Mouse (Mus musculus) heart, embryonic 14.5 days (tissue): ENCODE measurements at regions not wholly inside any gene's neighbourhood (a gene's known extent, or its start where the extent isn't known, plus 50 kb on each side); places are given as distances from the start of the nearest gene placed in this dataset.
A peak's percentile ranks its signal among the peaks of the same experiment; 100 is the strongest.

Source experiments
- ATAC-seq: fragments of 200-750 bp; cut with Nextera tagmentation; 2 replicates; pipeline ENCODE4 v1.8.0; 2017; ENCODE audit warnings: low read depth, moderate TSS enrichment; ENCODE audit not compliant: insufficient number of reproducible peaks, insufficient read depth, low FRiP score
- H3K27ac ChIP-seq, 2 experiments: fragments of 200-500 bp in 1 of 2; fragments of 300-500 bp in 1 of 2; sonication (generic) in 1 of 2; replicated peaks in 1 of 2; 2 replicates each; pipeline ENCODE4 v1.5.1; 2012 to 2014; ENCODE audit warnings: low read depth in 2 of 2, low read length in 2 of 2, control low read depth in 1 of 2, mild to moderate bottlenecking in 1 of 2, mixed read lengths in 1 of 2; ENCODE audit not compliant: control insufficient read depth in 1 of 2, insufficient read depth in 1 of 2
- H3K27me3 ChIP-seq: fragments of 300-500 bp; sonication (generic); 2 replicates; pipeline ENCODE4 v1.6.1; 2014; ENCODE audit warnings: mild to moderate bottlenecking, low read length, control low read depth; ENCODE audit not compliant: control insufficient read depth, insufficient read depth
- H3K36me3 ChIP-seq: fragments of 300-500 bp; sonication (generic); 2 replicates; pipeline ENCODE4 v1.6.1; 2014; ENCODE audit warnings: mild to moderate bottlenecking, control low read depth, low read length, mixed read lengths; ENCODE audit not compliant: control insufficient read depth, insufficient read depth
- H3K4me1 ChIP-seq, 2 experiments: fragments of 200-500 bp in 1 of 2; fragments of 300-500 bp in 1 of 2; sonication (generic) in 1 of 2; 2 replicates each; pipeline ENCODE4 v1.6.1; 2012 to 2014; ENCODE audit warnings: low read length in 2 of 2, control low read depth in 1 of 2, mixed read lengths in 1 of 2; ENCODE audit not compliant: control insufficient read depth in 2 of 2, insufficient read depth in 2 of 2
- H3K4me2 ChIP-seq: fragments of 300-500 bp; sonication (generic); 2 replicates; pipeline ENCODE4 v1.6.1; 2014; ENCODE audit warnings: mild to moderate bottlenecking, low read length
- H3K4me3 ChIP-seq, 2 experiments: fragments of 200-500 bp in 1 of 2; fragments of 300-500 bp in 1 of 2; sonication (generic) in 1 of 2; 2 replicates each; pipeline ENCODE4 v1.5.1; 2012 to 2014; ENCODE audit warnings: low read length in 2 of 2, mild to moderate bottlenecking in 2 of 2, control low read depth in 1 of 2, low read depth in 1 of 2, moderate library complexity in 1 of 2; ENCODE audit not compliant: control insufficient read depth in 1 of 2, insufficient read depth in 1 of 2
- H3K9ac ChIP-seq: fragments of 300-500 bp; sonication (generic); 2 replicates; pipeline ENCODE4 v1.6.1; 2014; ENCODE audit warnings: mild to moderate bottlenecking, low read length
- H3K9me3 ChIP-seq: fragments of 300-500 bp; sonication (generic); 2 replicates; pipeline ENCODE4 v1.6.1; 2016; ENCODE audit warnings: low read length, control low read depth; ENCODE audit not compliant: control insufficient read depth
- WGBS: fragments of 180-500 bp; shearing (Covaris S2); extraction: QIAGEN DNeasy Blood & Tissue Kit; methylation state at CpG from one replicate; pipeline ENCODE4 v1.1.7; 2014; 5-methylcytosine and 5-hydroxymethylcytosine counted together

DNA sequence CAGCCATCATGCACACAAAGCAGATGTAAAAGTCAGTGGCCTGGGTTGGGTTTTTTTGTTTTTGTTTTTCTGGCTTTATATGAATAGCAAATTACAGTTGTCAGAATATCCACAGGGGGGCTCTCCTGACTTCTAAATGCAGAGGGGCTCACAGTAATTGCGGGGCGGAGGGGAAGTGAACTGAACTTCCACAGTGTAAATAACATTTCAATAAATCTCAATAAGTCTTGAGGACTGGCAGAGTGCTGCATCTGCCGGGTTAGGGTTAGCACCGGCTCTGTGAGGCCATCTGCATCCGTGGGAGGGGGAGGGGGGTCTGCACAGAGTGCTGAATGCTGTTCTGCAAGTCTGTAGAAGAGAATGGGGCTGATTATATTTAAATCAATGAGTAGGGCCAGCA is 50.3 kb upstream of the Arl4c start:
- no peaks in the 10 kb centered on the region for H3K9me3 ChIP-seq
- H3K4me1 ChIP-seq, result peaks cover 0 to 4% of the 10 kb centered on the region in 2 experiments; a peak in 1 of 4 replicates
- no peaks in the 10 kb centered on the region for H3K36me3 ChIP-seq
- H3K27ac ChIP-seq, result no peak overlapping the region
- no peak for ATAC-seq
- H3K27me3 ChIP-seq, result 0 out of 2 replicates have a peak, but pooled peaks cover 4% of the 10 kb centered on the region
- H3K9ac ChIP-seq, result no peak overlapping the region
- no peak overlapping the region for H3K4me3 ChIP-seq
- 12% methylated on average over 5 of the region's 5 CpGs for WGBS
- no peak overlapping the region for H3K4me2 ChIP-seq

DNA sequence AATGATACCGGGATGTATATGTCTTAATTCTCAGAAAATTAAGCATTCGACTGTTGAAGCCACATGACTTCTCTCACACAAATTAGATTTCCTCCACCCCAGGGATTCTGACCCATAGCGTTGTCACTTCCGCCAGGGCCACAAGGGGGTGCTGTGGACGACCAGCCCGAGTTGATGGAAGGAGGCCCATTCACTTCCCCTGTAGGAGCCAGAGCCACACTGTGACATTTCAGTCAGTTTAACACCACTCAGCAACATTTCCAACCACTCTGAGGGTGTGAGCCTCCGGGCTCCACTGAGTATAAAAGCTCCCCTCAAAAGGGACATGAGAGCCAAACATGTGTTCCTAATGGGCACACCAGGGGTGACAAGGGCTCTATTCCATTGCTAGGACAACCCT is 54.6 kb upstream of the Arl4c start:
- 0 out of 2 replicates have a peak, but pooled peaks cover 4% of the 10 kb centered on the region for H3K27me3 ChIP-seq
- no peaks in the 10 kb centered on the region for H3K36me3 ChIP-seq
- H3K27ac ChIP-seq, result peak overlapping the region in 1 of 2 experiments; percentile 45; a peak in 1 of 4 replicates
- no peaks in the 10 kb centered on the region for H3K9me3 ChIP-seq
- no peak overlapping the region for H3K4me2 ChIP-seq
- H3K4me3 ChIP-seq, result no peak overlapping the region
- 76% methylated on average over 7 of the region's 7 CpGs for WGBS
- ATAC-seq, result no peak
- H3K4me1 ChIP-seq, result peaks cover 13 to 16% of the 10 kb centered on the region in 2 experiments
- H3K9ac ChIP-seq, result no peak overlapping the region

DNA sequence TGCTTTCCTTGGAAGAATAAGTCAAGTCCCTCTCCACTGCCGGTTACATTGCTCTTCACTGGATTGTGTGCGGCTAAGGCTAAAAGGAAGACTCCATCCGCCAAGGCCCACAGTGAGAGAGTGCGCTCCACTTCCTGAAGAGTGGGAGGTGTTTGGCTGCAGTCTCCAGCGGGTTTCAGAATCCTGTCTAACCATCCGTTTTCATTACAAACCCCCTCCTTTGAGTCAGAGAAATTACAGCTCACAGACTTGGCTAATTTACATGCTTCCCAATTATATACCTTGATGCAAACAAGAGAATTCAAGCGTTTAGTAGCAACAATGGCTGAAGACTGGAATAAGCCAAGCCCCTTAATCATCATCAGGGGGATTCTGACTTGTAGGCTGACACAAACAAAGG is 55.1 kb upstream of the Arl4c start:
- H3K27ac ChIP-seq, result peak overlapping the region in 1 of 2 experiments; percentile 45; a peak in 1 of 4 replicates
- WGBS, result 55% methylated on average over 7 of the region's 7 CpGs

DNA sequence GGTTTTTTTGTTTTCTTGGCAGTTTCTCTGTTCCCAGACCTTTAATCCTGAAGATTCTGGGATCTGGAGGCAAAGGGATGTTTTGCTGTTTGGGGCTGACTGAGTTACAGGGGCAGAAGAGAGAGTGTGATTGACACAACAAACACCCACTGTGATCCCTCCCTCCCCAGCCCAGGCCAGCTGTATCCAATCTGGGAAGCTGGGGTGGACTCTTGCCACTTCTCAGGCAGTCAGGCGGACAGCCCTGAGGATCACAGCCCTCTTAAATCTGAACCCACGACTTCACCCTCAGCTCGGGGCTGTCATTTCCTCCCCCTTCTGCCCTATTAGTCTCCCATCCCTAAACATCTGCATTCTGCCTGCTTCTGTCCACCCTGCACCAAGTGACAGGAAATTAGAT is 55.7 kb upstream of the Arl4c start:
- 29% methylated on average over 3 of the region's 3 CpGs for WGBS
- H3K4me1 ChIP-seq, result peaks cover 13 to 14% of the 10 kb centered on the region in 2 experiments
- H3K36me3 ChIP-seq, result no peaks in the 10 kb centered on the region
- H3K4me3 ChIP-seq, result no peak overlapping the region
- no peak overlapping the region for H3K4me2 ChIP-seq
- no peak overlapping the region for H3K9ac ChIP-seq
- no peak overlapping the region for H3K27ac ChIP-seq
- H3K27me3 ChIP-seq, result 0 out of 2 replicates have a peak, but pooled peaks cover 4% of the 10 kb centered on the region
- H3K9me3 ChIP-seq, result no peaks in the 10 kb centered on the region
- no peak for ATAC-seq

More for the DNA sequence above, 55.1 kb upstream of the Arl4c start:
- Histone ChIP-seq H3K4me1 (peaks cover 13 to 16% of the 10 kb centered on the region in 2 experiments), H3K27me3 (0 out of 2 replicates have a peak, but pooled peaks cover 4% of the 10 kb centered on the region), H3K9me3 (no peaks in the 10 kb centered on the region), H3K4me2 (no peak overlapping the region), H3K36me3 (no peaks in the 10 kb centered on the region), H3K4me3 (no peak overlapping the region), H3K9ac (no peak overlapping the region)
- ATAC-seq, result no peak

DNA sequence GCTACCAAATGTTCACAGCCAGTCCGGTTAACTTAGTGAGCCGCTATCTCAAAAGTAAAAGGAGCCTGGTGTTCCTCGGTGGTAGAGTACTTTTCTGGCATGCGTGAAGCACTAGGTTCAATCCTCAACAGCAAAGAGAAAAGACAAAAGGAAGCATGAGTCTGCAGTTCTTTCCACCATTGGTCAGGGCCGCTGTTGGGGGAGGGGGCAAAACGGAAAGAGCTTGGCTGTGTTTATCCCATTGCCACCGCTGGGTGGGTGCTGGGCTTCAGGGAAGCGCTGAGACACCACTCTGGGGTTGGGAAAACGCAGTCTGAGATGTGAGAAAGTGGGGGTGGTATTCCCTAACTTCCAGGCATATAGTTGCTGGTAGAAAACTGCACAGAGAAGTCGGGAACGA is 58.6 kb upstream of the Arl4c start:
- no peak overlapping the region for H3K9ac ChIP-seq
- H3K4me2 ChIP-seq, result no peak overlapping the region
- no peaks in the 10 kb centered on the region for H3K27me3 ChIP-seq
- H3K36me3 ChIP-seq, result no peaks in the 10 kb centered on the region
- no peak overlapping the region for H3K4me3 ChIP-seq
- H3K9me3 ChIP-seq, result no peaks in the 10 kb centered on the region
- no peak for ATAC-seq
- no peak overlapping the region for H3K27ac ChIP-seq
- WGBS, result 60% methylated on average over 11 of the region's 11 CpGs
- peaks cover 13 to 14% of the 10 kb centered on the region in 2 experiments for H3K4me1 ChIP-seq

DNA sequence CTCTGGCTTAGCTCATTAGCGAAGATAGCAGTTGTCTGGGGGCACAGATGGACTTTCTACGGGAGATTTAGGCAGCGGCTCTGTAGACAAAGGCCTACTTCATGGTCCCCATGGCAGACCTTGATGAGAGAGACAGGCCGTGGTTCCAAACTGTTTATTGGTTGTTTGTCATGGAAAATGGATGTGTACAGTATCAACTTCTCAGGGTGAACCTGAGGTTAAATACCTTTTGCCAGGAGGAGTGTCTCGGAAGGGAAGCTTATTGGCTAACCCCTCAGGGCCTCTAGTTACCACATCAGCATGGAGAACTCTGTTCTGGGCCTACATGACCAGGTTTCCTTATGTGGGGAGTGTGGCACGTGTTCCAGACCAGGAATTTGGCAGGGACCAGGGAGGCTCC is 59.1 kb upstream of the Arl4c start:
- H3K9ac ChIP-seq, result no peak overlapping the region
- no peak overlapping the region for H3K27ac ChIP-seq
- H3K36me3 ChIP-seq, result no peaks in the 10 kb centered on the region
- H3K4me2 ChIP-seq, result no peak overlapping the region
- H3K9me3 ChIP-seq, result no peaks in the 10 kb centered on the region
- WGBS, result 69% methylated on average over 6 of the region's 6 CpGs
- no peaks in the 10 kb centered on the region for H3K27me3 ChIP-seq
- no peak for ATAC-seq
- no peak overlapping the region for H3K4me3 ChIP-seq
- peaks cover 13 to 14% of the 10 kb centered on the region in 2 experiments for H3K4me1 ChIP-seq

DNA sequence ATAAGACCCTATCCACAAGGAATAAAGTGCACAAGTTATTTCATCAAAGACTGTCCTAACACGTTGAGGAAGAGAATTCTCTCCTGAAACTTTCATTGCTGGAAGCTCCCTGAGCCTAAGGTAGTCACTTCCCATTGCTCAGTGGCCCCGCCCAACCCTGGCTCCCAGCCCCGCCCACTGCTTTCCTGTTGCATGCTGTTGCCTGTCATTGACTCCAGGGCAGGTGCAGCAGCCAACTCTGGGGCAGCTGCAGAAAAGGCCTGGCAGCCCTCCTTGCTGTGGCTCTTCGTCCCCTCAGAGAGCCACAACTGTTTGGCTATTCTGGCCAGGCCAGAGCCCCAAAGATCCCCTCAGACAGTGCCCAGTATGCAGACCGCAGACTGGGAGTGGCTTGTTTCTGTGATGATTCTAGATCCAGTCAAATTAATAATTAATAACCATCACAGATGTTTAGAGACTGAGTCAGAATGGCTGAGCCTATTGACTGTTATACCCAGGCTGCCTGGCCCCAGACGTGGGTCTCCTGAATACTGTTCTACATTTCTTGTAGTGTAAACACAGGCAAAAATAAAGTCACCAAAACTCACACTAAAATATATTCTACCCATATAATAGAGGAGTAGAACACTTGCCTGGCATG is 61.8 kb upstream of the Arl4c start:
- 65% methylated on average over 6 of the region's 6 CpGs for WGBS
- no peak for ATAC-seq
- H3K4me2 ChIP-seq, result no peak overlapping the region
- no peaks in the 10 kb centered on the region for H3K36me3 ChIP-seq
- no peak overlapping the region for H3K4me3 ChIP-seq
- no peak overlapping the region for H3K27ac ChIP-seq
- H3K4me1 ChIP-seq, result peaks cover 2 to 3% of the 10 kb centered on the region in 2 experiments; a peak in 2 of 4 replicates
- H3K9ac ChIP-seq, result no peak overlapping the region
- no peaks in the 10 kb centered on the region for H3K27me3 ChIP-seq
- no peaks in the 10 kb centered on the region for H3K9me3 ChIP-seq

DNA sequence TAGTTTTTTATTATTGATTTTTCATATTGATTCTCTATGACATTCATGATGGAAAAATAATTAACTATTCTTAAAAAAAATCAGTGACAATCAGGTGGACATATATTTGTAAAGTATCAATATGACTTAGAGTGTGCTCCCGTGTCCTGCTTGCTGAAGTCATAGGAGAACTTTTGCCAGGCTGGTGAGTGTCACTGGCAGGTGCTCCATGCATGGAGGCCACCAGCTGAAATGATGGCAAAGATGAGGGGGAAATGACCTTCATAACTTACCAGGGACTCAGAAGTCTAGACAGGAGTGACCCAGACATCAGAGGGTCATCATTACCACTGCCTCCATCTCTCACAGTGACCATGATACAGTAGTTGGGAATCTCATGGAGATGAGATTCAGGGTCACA is 62.5 kb upstream of the Arl4c start:
- Histone ChIP-seq H3K27ac (no peak overlapping the region), H3K4me1 (peaks cover 0 to 3% of the 10 kb centered on the region in 2 experiments; a peak in 1 of 4 replicates), H3K27me3 (no peaks in the 10 kb centered on the region), H3K9ac (no peak overlapping the region), H3K9me3 (no peaks in the 10 kb centered on the region), H3K4me3 (no peak overlapping the region), H3K4me2 (no peak overlapping the region), H3K36me3 (no peaks in the 10 kb centered on the region)
- ATAC-seq, result no peak
- WGBS, result 91% methylated on average over 1 of the region's 1 CpGs
